Mouse (Mus musculus) thymus, adult 2 months (tissue): ENCODE measurements around the gene Mindy4.

Source experiments
- CTCF ChIP-seq: fragments of 200-500 bp; IDR thresholded peaks from 2 replicates; pipeline ENCODE4 v1.5.1; 2012; ENCODE audit warnings: mild to moderate bottlenecking, control low read depth, low read length, moderate library complexity, borderline replicate concordance; ENCODE audit not compliant: control insufficient read depth, poor library complexity, insufficient read depth; ENCODE audit errors: extremely low read depth
- POLR2A ChIP-seq: fragments of 200-500 bp; IDR thresholded peaks from 2 replicates; pipeline ENCODE4 v1.6.1; 2012; ENCODE audit warnings: mild to moderate bottlenecking, low read length, control low read depth, moderate library complexity; ENCODE audit not compliant: control insufficient read depth, poor library complexity, insufficient read depth; ENCODE audit errors: extremely low read depth

DNA sequence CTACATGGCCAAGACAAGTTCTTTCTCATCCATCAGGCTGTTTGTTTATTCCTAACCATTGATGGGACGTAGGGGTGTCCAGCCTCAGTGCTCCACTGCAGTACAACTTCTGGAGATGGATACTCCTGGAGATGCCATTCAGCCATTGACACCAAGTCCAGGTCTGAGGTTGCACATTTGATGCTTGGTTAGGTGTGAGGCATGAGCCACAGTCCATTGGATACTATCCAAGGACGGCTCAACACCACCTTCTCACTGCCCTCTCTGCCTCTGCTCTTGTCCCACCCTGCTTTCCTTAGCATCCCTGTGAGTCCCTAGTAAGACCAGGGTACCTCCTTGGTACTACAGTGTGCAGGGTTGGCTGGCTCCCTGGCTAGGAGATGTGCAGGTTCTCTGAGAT is 96.7 kb downstream of the Mindy4 start:
- TF ChIP-seq CTCF (no peak), POLR2A (no peak)
